Mouse (Mus musculus) lung, postnatal 4 days (tissue): ENCODE measurements around the gene Rplp1.

Source experiments
- DNase-seq, 2 experiments: peaks; one replicate each; pipeline ENCODE4 v3.0.0; 2021

Rplp1 gene

DNA sequence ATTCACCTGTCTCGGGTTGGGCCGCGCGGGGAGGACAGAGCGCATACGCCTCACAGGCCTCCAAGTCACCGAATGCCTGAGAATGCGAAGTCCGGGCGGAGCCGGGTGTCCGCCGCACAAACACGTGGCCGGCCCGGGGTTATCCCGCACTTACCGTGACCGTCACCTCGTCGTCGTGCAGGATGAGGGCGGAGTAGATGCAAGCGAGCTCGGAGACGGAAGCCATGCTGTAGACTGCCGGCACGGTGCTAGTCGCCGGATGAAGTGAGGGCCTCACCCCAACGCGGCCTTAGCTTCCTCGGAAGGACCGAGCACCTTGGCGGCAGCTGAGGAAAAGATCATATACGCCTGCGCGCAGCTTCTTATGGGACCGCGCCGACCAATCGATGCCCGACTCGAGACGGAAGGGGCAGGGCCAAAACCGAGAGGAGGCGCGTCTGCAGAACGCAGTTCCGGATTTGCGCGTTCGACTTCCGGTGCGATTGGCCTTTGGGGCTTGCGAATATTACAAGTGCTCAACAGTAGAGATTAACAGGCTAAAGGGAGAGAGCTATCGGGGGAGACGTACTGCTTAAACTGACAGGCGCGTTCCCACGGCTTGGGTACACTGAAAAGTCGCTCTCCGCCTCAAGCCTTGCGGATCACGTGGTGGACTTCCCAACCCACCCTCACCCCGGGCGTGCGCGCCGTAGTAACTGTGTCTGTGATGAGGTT lies at the start of gene Rplp1:
Gene Rplp1 (minus strand): TSS at position 340 of the 714 bp plus-strand sequence.
- peak; percentile 97 to 98 for DNase-seq

GRCm38 (mm10) chr9:61963356-61963755 lies 49.0 kb upstream of the Rplp1 start:
- DNase-seq, result no peak

GRCm38 (mm10) chr9:61961181-61961580 lies 46.8 kb upstream of the Rplp1 start:
- no peak for DNase-seq

- DNase-seq, result peak; percentile 74 to 75
These were observed 46.4 kb upstream of the Rplp1 start for GRCm38 (mm10) chr9:61960753-61961152.

- peak; percentile 52 to 70 for DNase-seq
These were observed 45.7 kb upstream of the Rplp1 start for GRCm38 (mm10) chr9:61959921-61960569.

GRCm38 (mm10) chr9:61954707-61955106 lies 40.4 kb upstream of the Rplp1 start:
- no peak for DNase-seq

DNA sequence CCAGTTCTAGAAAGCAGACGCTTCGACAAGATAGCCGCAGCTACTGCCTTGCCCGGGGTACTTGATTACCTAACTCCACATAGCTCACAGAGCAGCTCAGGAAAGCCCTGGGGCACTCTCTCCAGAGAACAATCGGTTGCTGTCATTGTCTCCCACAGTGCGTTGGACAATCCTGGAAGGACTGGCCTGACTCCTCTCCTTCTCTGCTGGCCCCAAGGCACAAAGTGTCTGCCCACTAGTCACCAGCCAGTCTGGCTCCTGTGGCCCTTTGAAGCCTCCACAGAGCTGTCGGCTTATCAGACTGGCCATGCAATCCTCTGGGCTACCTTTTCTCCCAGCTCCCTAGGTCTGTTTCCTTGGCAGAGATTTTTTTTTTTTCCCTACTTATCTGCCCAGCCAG lies 37.9 kb upstream of the Rplp1 start:
- no peak for DNase-seq

DNA sequence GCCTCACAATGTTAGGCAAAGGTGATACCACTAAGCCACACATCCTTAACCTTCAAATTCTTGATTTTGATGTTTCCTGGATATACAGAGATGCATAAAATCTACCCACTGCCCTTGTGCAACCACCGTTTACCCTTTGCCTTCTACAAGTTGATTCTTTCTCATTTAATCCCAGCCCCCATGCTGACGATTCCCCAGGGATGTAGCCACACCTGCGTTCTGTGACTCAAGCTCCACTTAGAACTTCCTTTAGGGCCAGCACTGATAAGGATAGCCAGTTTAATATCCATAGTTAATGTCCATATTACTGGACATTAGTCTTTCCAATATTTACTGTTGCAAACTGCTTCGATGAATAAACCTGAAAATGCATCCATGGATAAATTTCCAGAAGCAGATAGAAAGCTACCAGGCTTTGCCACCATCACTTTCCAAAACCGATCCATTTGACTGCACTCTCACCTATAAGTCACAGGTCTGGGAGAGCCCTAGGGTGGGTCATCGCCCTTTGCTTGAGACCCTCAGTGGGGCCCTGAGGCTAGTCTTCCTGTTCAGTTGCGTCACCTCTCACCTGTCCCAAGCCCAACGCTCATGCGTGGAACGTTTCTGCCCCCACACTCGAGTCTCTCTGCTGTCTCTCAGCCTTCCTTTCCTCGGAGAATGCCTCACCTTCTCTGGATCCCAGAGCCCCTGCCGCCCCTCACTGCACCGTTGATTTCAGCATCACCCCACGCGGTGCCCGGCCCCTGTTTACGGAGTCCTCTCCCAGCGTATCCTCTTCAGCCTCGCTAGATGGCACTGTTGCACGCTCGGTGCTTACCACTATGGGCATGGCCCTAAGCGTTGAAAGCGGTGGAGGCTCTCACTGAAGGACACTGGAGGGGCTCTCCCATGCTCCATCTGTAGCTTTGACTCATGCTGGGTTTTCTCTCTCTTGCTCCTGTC lies 33.3 kb upstream of the Rplp1 start:
- peak; percentile 82 to 85 for DNase-seq

- peak; percentile 98 to 99 for DNase-seq
These were observed 32.5 kb upstream of the Rplp1 start, which contains the start of gene Kif23 for GRCm38 (mm10) chr9:61946623-61947401. Gene Kif23 (minus strand): TSS chr9:61946774.

DNA sequence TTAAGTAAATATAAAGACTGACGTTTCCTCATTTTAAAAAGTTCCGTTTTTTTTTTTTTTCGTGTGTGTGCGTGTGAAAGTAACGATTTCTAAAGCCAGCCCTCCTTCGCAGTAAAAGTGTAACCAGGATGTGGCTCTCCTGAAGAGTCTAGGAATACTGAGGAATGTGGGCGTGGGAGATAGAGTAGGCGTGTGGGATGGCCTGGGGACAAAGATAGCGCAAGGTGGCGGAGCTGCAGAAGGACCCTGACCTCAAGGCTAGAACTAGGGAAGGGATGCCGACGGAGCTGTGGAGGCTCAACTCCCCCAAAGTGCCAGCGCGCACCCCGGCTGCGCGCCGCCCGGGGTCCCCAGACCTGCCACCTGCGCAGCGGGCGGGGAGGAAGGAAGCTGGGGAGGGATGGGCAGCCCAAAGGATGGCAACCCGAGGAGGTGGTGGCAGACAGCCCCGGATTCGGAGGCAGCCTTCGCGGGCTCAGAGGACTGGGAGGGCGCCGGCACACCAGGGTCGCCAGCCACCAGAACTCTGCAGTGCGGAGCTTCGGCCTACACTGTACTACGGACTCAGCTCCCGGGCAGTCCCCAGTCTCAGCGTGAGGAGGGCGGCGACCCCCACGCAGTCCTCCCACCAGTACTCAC lies 31.8 kb upstream of the Rplp1 start:
- peak in 1 of 2 experiments; percentile 34 for DNase-seq

DNA sequence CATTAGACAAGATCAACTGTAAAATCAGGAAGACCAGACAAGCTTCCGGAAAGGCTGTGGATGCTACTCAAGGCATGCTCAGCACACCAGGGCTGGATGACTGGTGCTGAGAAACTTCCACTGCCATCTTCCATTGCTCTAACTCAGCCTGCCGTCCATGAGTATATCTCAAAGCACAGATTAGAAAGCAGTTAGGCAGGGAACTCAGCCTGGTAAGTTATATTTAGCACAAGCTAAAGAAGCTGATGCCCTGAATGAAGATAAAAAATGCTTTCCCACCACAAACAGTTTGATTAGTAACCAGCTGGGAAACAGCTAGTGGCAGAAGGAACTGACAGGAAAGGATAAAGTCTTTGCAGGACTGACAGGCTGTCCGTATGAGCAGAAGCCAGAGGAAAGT lies 26.7 kb upstream of the Rplp1 start:
- DNase-seq, result no peak

- DNase-seq, result no peak
These were observed 19.0 kb upstream of the Rplp1 start for GRCm38 (mm10) chr9:61933333-61933732.

- DNase-seq, result no peak
These were observed 17.7 kb upstream of the Rplp1 start for GRCm38 (mm10) chr9:61932009-61932408.

GRCm38 (mm10) chr9:61925086-61925660 lies 10.8 kb upstream of the Rplp1 start:
- DNase-seq, result no peak

- no peak for DNase-seq
These were observed 6.0 kb upstream of the Rplp1 start for GRCm38 (mm10) chr9:61920331-61920730.

- DNase-seq, result no peak
These were observed 5.1 kb upstream of the Rplp1 start for GRCm38 (mm10) chr9:61919464-61919863.

DNA sequence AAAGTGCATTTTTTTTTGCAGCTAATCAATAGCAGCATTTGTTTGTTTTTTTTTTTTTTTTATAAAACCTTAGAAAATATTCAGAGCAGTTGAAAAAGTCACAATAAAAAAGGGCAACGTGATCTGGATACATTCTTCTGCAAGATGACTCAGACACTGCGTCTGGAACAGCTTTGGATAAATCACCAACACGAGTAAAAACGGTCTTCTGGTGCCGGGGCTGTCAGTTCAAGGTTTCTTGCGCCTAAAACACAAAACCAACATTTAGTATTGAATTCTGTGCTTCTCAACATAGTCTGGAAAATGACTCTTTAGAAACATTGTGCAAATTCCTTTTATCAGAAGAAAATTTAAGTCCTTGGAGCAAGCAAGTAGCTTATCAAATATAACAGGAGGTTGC lies 3.1 kb upstream of the Rplp1 start:
- no peak for DNase-seq

- no peak for DNase-seq
These were observed 2.6 kb upstream of the Rplp1 start for GRCm38 (mm10) chr9:61916986-61917385.

GRCm38 (mm10) chr9:61915393-61916005 lies 1.2 kb upstream of the Rplp1 start:
- no peak for DNase-seq

DNA sequence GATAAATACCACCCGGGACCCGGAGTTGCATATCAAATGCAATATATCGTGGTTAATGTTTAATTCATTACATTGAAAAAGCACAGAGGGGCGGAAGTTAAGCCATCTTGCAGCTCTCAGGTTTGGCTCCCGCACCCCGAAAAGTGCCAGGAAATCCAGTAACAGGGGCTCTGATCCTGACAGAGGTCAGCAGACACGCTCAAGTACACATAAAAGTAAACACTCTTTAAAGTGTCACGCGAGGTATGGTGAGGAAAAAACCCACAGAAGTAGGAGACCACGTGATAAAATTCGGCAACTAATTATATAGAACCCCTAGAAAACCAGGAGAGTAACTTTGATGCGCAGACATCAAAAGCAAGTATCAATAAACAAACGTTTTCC lies 567 bp upstream of the Rplp1 start:
- no peak for DNase-seq
